Mouse (Mus musculus): ENCODE results near the gene Mthfr. TPM values are rescaled to one million over a fixed set of nuclear protein-coding genes. Genes with fewer than 3 reads are reported as not detected.

Mthfr gene
- total RNA-seq (2021): 10 to 100 TPM; 23.3 to 24.9 TPM
- long read RNA-seq, partial matches to known transcripts: 3 of 4 reads
- long read RNA-seq, other reads (novel, unspliced or antisense): 1 of 4 reads

DNA sequence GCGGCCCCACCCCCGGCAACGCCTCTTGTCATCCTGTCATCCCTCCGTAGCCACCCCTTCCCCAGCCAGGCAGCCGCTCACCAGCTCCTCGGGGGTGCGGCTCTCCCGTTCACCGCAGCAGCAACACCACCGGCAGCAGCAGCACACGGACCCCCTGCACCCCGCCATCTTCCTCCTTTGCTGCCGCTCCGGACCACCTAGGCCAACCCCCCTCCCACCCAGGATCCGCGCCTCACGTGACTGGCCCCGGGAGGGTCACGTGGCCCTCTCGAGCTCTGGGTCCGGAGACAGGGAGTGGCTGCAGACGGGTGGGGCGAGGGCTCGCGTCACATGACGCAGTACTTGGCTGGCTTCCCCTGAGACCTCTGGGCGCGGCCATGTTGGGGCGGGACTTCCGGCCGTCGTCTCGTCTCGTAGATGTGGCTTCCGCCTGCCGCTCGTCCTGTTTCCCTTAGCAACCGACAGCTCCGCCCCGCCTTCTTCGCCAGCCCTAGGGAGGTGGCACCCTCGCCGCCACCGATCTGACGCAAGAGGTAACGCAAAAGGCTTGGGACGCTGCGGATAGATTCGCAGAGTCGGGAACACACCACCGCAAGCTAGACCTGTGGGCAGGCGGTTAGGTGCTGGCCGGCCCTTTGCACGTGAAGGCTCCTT is at the start of gene Mthfr, which contains the start of gene Clcn6:
Gene Mthfr (plus strand): TSS at position 478 of the 654 bp plus-strand sequence.
Gene Clcn6 (minus strand): TSS at position 222 of the 654 bp plus-strand sequence.
- DNase-seq (ENCODE audit: low spot score in 2 of 2): peak; percentile 100

- DNase-seq (ENCODE audit: low spot score in 2 of 2): no peak
Measured at GRCm38 (mm10) chr4:147993571-147994095, 45.2 kb upstream of the Mthfr start.

GRCm38 (mm10) chr4:147995311-147995710 is 43.6 kb upstream of the Mthfr start:
- DNase-seq (ENCODE audit: low spot score in 2 of 2): no peak

GRCm38 (mm10) chr4:148000202-148000772 is 38.6 kb upstream of the Mthfr start, which contains the start of gene Nppa:
TSS of gene Nppa (plus strand) at chr4:148000722.
- DNase-seq (ENCODE audit: low spot score in 2 of 2): peak; percentile 41 to 55

- DNase-seq (ENCODE audit: low spot score in 2 of 2): no peak
Measured at GRCm38 (mm10) chr4:148001013-148001789, 37.7 kb upstream of the Mthfr start.

- no peak for DNase-seq (ENCODE audit: low spot score in 2 of 2)
Measured at GRCm38 (mm10) chr4:148001866-148002265, 37.0 kb upstream of the Mthfr start.

- no peak for DNase-seq (ENCODE audit: low spot score in 2 of 2)
Measured at GRCm38 (mm10) chr4:148004361-148004760, 34.5 kb upstream of the Mthfr start.

- peak; percentile 73 to 74 for DNase-seq (ENCODE audit: low spot score in 2 of 2)
Measured at GRCm38 (mm10) chr4:148008412-148008811, 30.5 kb upstream of the Mthfr start.

GRCm38 (mm10) chr4:148009641-148010040 is 29.2 kb upstream of the Mthfr start:
- DNase-seq (ENCODE audit: low spot score in 2 of 2): no peak

- DNase-seq (ENCODE audit: low spot score in 2 of 2): no peak
Measured at GRCm38 (mm10) chr4:148011332-148011731, 27.5 kb upstream of the Mthfr start.

DNA sequence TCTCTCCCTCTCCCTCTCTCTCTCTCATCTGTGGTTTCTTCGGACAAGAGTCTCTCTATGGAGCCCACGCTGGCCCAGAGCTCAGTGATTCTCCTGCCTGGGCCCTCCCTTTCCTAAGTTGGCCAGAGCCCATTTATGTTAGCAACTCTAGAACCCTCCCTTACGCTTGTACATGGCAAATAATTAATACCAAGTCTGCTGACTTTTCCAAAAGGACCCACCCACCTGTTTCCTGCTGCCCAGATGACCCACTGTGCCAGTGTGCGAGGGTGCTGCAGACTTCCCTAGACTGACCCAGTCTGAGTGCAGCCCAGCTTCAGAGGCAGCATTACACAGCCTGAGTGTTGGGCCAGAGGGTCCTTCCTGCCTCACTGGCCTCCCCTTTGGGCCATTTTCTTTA is 26.7 kb upstream of the Mthfr start:
- DNase-seq (ENCODE audit: low spot score in 2 of 2): no peak

- DNase-seq (ENCODE audit: low spot score in 2 of 2): peak; percentile 31 to 38
Measured at GRCm38 (mm10) chr4:148015418-148015817, 23.5 kb upstream of the Mthfr start.

- DNase-seq (ENCODE audit: low spot score in 2 of 2): no peak
Measured at GRCm38 (mm10) chr4:148016981-148017380, 21.9 kb upstream of the Mthfr start.

DNA sequence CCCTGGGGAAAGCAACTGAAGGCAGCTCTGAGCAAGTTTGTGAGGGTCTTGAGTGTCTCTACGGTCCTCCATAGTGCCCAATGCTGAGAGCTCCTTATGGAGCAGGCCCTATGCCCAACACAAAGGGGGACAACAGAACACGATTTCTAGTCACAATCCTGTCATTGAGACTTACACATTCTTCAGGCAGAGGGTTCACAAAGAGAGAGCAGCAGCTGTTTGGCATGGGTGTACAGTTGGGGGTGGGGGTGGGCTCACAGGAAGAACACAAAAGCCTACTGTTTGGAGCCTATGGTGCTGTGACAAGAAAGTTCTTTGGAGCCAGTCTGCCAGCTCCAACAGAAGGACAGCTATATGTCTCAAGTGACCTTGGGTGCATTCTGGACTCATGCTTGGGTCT is 20.5 kb upstream of the Mthfr start:
- no peak for DNase-seq (ENCODE audit: low spot score in 2 of 2)

DNA sequence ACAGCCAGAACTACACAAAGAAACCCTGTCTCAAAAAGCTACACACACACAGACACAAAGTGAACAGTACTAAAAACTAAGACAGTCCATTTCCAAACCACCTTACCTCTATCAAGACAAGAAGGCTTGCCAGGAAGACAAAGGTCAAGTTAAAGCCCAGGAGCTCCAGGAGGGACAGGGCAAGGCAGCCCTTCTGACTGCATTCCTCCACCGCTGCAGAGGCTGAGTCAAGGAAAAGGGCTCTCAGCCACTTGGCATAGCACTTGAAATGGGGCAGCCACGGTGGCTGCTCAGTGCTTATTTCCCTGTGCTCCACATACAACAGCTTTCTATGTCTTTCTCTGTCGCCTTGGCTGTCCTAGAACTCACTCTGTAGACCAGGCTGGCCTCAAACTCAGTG is 14.9 kb upstream of the Mthfr start:
- DNase-seq (ENCODE audit: low spot score in 2 of 2): no peak

DNA sequence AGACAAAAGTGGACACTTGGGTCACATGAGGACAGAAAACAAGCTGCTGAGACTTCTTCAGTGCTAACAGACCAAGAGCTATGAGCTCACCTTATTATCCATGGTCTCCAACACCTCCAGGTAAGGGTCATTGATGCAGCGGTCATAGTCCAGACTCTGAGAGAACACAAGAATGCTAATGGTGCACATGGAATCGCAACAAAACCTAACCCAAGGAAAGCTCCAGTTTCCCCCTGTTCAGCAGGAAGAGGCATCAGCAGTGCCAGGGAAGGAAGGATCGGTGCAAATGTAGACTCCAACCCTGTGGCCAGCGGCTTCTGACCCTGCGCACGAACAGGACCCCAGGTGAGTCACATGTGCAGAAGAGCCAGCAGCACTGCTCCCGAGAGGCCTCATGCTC is 9.6 kb upstream of the Mthfr start:
- DNase-seq (ENCODE audit: low spot score in 2 of 2): no peak

DNA sequence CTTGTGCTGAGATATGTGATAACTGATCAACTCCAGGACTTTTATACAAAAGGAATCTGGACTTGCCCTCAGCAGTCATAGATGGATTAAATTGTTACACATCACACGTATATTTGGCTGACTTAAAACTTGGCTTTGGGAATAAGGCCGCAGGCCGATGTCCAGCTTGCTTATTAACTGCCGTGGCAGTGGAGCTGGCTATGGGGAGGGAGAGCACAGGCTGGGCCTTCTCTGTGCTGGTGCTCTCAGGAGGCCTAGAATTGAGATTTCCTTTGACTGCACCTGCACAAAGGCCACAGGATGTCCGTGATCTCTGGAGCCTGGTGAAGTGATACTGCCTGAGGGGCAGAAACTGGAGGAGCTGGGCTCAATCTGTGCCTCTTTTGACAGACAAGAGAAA is 8.4 kb upstream of the Mthfr start:
- no peak for DNase-seq (ENCODE audit: low spot score in 2 of 2)

GRCm38 (mm10) chr4:148033858-148034410 is 4.9 kb upstream of the Mthfr start:
- DNase-seq (ENCODE audit: low spot score in 2 of 2): no peak

DNA sequence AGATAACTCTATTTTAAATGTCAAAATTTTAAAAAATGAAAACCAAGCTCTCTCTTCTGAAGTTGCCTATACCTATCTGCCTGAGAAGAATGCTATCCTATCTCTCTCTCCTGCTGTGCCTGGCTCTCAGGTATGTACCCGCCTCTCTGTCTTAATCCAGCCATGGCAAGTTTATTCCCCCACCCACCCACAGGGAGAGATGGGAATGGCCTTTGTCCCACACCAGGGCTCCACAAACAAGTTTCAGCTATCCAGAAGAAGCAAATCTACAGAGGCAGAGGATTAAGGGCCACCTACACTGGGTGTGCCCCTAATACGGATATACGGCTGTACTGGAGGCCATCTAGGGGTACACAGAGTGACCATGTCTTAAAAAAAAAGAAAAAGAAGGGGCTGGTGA is 3.4 kb upstream of the Mthfr start:
- no peak for DNase-seq (ENCODE audit: low spot score in 2 of 2)

GRCm38 (mm10) chr4:148038079-148038599 is 738 bp upstream of the Mthfr start:
- no peak for DNase-seq (ENCODE audit: low spot score in 2 of 2)

All from layer of hippocampus, postnatal 10 days (tissue).